Mouse (Mus musculus): Measurements from ENCODE around the gene Prss53.
A peak's percentile ranks its signal among the peaks of the same experiment; 100 is the strongest.

GRCm38 (mm10) chr7:127896384-127896783 lies 5.6 kb upstream of the Prss53 start:
- TF ChIP-seq HCFC1 (IDR thresholded peaks at IDR 0.05; ENCODE audit: borderline replicate concordance, insufficient read depth, low read length) (peak; percentile 28; the same call in 1 of the 2 replicates), CHD2 (IDR thresholded peaks at IDR 0.05; ENCODE audit: low read depth, low read length) (no peak)

Measured in ES-E14 (cell line).